Mouse (Mus musculus): ENCODE measurements at regions not wholly inside any gene's neighbourhood (a gene's known extent, or its start where the extent isn't known, plus 50 kb on each side); places are given as distances from the start of the nearest gene placed in this dataset.

DNA sequence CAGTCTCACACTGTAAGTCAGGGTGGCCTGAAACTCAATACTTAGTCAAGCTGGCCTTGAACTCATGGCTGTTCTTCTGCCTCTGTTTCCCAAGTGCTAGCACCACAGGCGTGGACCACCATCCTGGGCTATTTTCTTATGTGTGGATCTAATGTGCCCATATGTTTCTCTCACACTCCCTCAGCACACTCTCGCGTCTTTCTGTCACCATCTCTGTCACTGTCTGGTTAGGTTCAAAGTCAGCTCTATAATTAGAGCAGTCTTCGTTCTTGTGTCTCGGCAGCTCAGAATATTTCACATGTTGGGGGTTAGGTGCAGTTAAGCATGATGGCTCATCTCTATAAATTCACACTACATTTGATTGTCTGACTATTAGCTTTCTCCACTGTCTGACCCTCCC lies 324.4 kb downstream of the Etnk1 start:
- TF ChIP-seq CTCF (IDR thresholded peaks at IDR 0.05) (no peak), POLR2A (IDR thresholded peaks at IDR 0.05; ENCODE audit: insufficient read depth, low read depth, low read length) (no peak), EP300 (IDR thresholded peaks at IDR 0.05; ENCODE audit: insufficient read depth, low read depth, low read length) (no peak)
